Mouse (Mus musculus): ENCODE measurements around the gene Neu1. TPM values are rescaled to one million over a fixed set of nuclear protein-coding genes. Genes with fewer than 3 reads are reported as not detected.
A peak's percentile ranks its signal among the peaks of the same experiment; 100 is the strongest.

Gene Neu1
- polyA plus RNA-seq, 1 experiment from 2014 or later, result 11.6 TPM

DNA sequence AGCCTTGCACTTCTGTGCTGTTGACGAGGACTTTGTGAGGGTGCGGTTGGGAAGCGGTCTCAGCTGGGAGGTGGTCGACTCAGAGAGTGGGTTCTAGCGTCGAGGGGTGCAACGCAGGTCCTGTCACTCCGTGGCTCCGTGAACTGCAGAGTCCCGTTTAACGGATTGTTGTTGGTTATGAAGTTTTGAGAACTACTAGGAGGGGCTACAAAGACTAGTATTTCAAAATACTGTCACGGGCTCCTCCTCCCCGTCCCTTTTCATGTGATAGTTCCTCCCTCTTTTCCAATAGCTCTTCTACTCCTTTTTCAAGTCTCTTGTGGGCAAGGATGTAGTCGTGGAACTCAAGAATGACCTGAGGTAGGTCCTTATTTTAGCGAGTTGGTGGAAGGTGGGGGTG is 51.3 kb downstream of the Neu1 start:
- Histone ChIP-seq H3K27ac (ENCODE audit: low read depth) (peak overlapping the region; percentile 99), H3K27me3 (ENCODE audit: insufficient read depth, low read length) (no peaks in the 10 kb centered on the region), H3K9me3 (ENCODE audit: low read depth, low read length) (no peaks in the 10 kb centered on the region), H3K4me2 (peak overlapping the region; percentile 91), H3K4me3 (ENCODE audit: low read depth, low read length) (peak overlapping the region; percentile 96), H3K9ac (peak overlapping the region; percentile 94), H3K4me1 (ENCODE audit: insufficient read depth) (no peaks in the 10 kb centered on the region), H3K36me3 (ENCODE audit: insufficient read depth) (peaks cover 25% of the 10 kb centered on the region)
- ATAC-seq (ENCODE audit: insufficient read depth) (no peak; the same call in 1 of the 2 replicates), DNase-seq (peak; percentile 36)
- WGBS, result under 1% methylated on average over 15 of the region's 15 CpGs
- no peak for TF ChIP-seq CTCF (IDR thresholded peaks at IDR 0.05; ENCODE audit: low read depth)

- H3K9ac ChIP-seq, result no peak overlapping the region
- no peaks in the 10 kb centered on the region for H3K4me1 ChIP-seq (ENCODE audit: insufficient read depth)
- peak; percentile 71 for TF ChIP-seq CTCF (IDR thresholded peaks at IDR 0.05; ENCODE audit: low read depth)
- H3K4me2 ChIP-seq, result no peak overlapping the region
- ATAC-seq (ENCODE audit: insufficient read depth) (no peak), DNase-seq (peak; percentile 67)
- WGBS, result 75% methylated on average over 2 of the region's 2 CpGs
- H3K36me3 ChIP-seq (ENCODE audit: insufficient read depth), result peaks cover 33% of the 10 kb centered on the region
- H3K27me3 ChIP-seq (ENCODE audit: insufficient read depth, low read length), result no peaks in the 10 kb centered on the region
- no peak overlapping the region for H3K27ac ChIP-seq (ENCODE audit: low read depth)
- no peaks in the 10 kb centered on the region for H3K9me3 ChIP-seq (ENCODE audit: low read depth, low read length)
- H3K4me3 ChIP-seq (ENCODE audit: low read depth, low read length), result no peak overlapping the region
Measured at GRCm38 (mm10) chr17:34984218-34984617, 53.2 kb downstream of the Neu1 start.

Other genes with a start within 250 kb of the Neu1 start
- gene C4b, start 187.4 kb upstream of the Neu1 start, polyA plus RNA-seq (2014; fragmentation: Nextera tagmentation; extraction: Ambion mirVana), result not detected in 2 replicates
- gene Cyp21a1, start 126.7 kb upstream of the Neu1 start, polyA plus RNA-seq (2014; fragmentation: Nextera tagmentation; extraction: Ambion mirVana), result not detected in 2 replicates
- gene Stk19, start 94.3 kb upstream of the Neu1 start, polyA plus RNA-seq (2014; fragmentation: Nextera tagmentation; extraction: Ambion mirVana), result 22.2 and 25.0 TPM in 2 replicates
- 56.0 and 71.5 TPM in 2 replicates for gene Dxo, start 94.2 kb upstream of the Neu1 start, polyA plus RNA-seq (2014; fragmentation: Nextera tagmentation; extraction: Ambion mirVana)
- gene Skiv2l, start 81.0 kb upstream of the Neu1 start, polyA plus RNA-seq (2014; fragmentation: Nextera tagmentation; extraction: Ambion mirVana), result 44.6 and 50.3 TPM in 2 replicates
- 110 and 115 TPM in 2 replicates for gene Nelfe, start 80.9 kb upstream of the Neu1 start, polyA plus RNA-seq (2014; fragmentation: Nextera tagmentation; extraction: Ambion mirVana)
- gene Cfb, start 68.7 kb upstream of the Neu1 start, polyA plus RNA-seq (2014; fragmentation: Nextera tagmentation; extraction: Ambion mirVana), result 1.8 and 2.5 TPM in 2 replicates
- 0.81 and 1.2 TPM in 2 replicates for gene Zbtb12, start 51.8 kb upstream of the Neu1 start, polyA plus RNA-seq (2014; fragmentation: Nextera tagmentation; extraction: Ambion mirVana)
- gene Gm20547, start 49.2 kb upstream of the Neu1 start, polyA plus RNA-seq (2014; fragmentation: Nextera tagmentation; extraction: Ambion mirVana), result not detected in 2 replicates
- 1.3 and 1.4 TPM in 2 replicates for gene C2, start 33.0 kb upstream of the Neu1 start, polyA plus RNA-seq (2014; fragmentation: Nextera tagmentation; extraction: Ambion mirVana)
- gene Ehmt2, start 32.8 kb upstream of the Neu1 start, polyA plus RNA-seq (2014; fragmentation: Nextera tagmentation; extraction: Ambion mirVana), result 64.1 and 71.0 TPM in 2 replicates
- gene Slc44a4, start 16.8 kb upstream of the Neu1 start, polyA plus RNA-seq (2014; fragmentation: Nextera tagmentation; extraction: Ambion mirVana), result 0.42 and 0.55 TPM in 2 replicates
- gene Hspa1b, start 28.0 kb downstream of the Neu1 start, polyA plus RNA-seq (2014; fragmentation: Nextera tagmentation; extraction: Ambion mirVana), result 0.16 and 0.35 TPM in 2 replicates
- gene Gm20481, start 38.7 kb downstream of the Neu1 start, polyA plus RNA-seq (2014; fragmentation: Nextera tagmentation; extraction: Ambion mirVana), result 1.3 TPM in 1 of 2 replicates, not detected in the other
- gene Hspa1a, start 40.9 kb downstream of the Neu1 start, polyA plus RNA-seq (2014; fragmentation: Nextera tagmentation; extraction: Ambion mirVana), result 2.0 and 2.1 TPM in 2 replicates
- gene Hspa1l, start 41.5 kb downstream of the Neu1 start, polyA plus RNA-seq (2014; fragmentation: Nextera tagmentation; extraction: Ambion mirVana), result 0.83 and 1.1 TPM in 2 replicates
- gene Lsm2, start 50.6 kb downstream of the Neu1 start, polyA plus RNA-seq (2014; fragmentation: Nextera tagmentation; extraction: Ambion mirVana), result 241 and 265 TPM in 2 replicates
- 135 and 161 TPM in 2 replicates for gene Vars, start 69.7 kb downstream of the Neu1 start, polyA plus RNA-seq (2014; fragmentation: Nextera tagmentation; extraction: Ambion mirVana)
- 0.11 and 0.47 TPM in 2 replicates for gene Vwa7, start 85.3 kb downstream of the Neu1 start, polyA plus RNA-seq (2014; fragmentation: Nextera tagmentation; extraction: Ambion mirVana)
- gene Sapcd1, start 96.8 kb downstream of the Neu1 start, polyA plus RNA-seq (2014; fragmentation: Nextera tagmentation; extraction: Ambion mirVana), result 16.1 and 17.2 TPM in 2 replicates
- gene Msh5, start 115.5 kb downstream of the Neu1 start, polyA plus RNA-seq (2014; fragmentation: Nextera tagmentation; extraction: Ambion mirVana), result 4.2 and 4.6 TPM in 2 replicates
- 67.1 and 73.6 TPM in 2 replicates for gene Clic1, start 118.7 kb downstream of the Neu1 start, polyA plus RNA-seq (2014; fragmentation: Nextera tagmentation; extraction: Ambion mirVana)
- gene Ddah2, start 127.8 kb downstream of the Neu1 start, polyA plus RNA-seq (2014; fragmentation: Nextera tagmentation; extraction: Ambion mirVana), result 319 and 338 TPM in 2 replicates
- gene Ly6g6c, start 134.1 kb downstream of the Neu1 start, polyA plus RNA-seq (2014; fragmentation: Nextera tagmentation; extraction: Ambion mirVana), result 0.38 TPM in 1 of 2 replicates, not detected in the other
- 0.95 and 1.4 TPM in 2 replicates for gene Mpig6b, start 134.9 kb downstream of the Neu1 start, polyA plus RNA-seq (2014; fragmentation: Nextera tagmentation; extraction: Ambion mirVana)
- 0.39 and 0.43 TPM in 2 replicates for gene Ly6g6e, start 145.6 kb downstream of the Neu1 start, polyA plus RNA-seq (2014; fragmentation: Nextera tagmentation; extraction: Ambion mirVana)
- gene Ly6g6d, start 146.8 kb downstream of the Neu1 start, polyA plus RNA-seq (2014; fragmentation: Nextera tagmentation; extraction: Ambion mirVana), result 2.7 and 4.0 TPM in 2 replicates
- 0.49 and 0.96 TPM in 2 replicates for gene Ly6g6f, start 154.4 kb downstream of the Neu1 start, polyA plus RNA-seq (2014; fragmentation: Nextera tagmentation; extraction: Ambion mirVana)
- 79.7 and 80.9 TPM in 2 replicates for gene Abhd16a, start 158.0 kb downstream of the Neu1 start, polyA plus RNA-seq (2014; fragmentation: Nextera tagmentation; extraction: Ambion mirVana)
- not detected in 2 replicates for gene Ly6g5c, start 177.0 kb downstream of the Neu1 start, polyA plus RNA-seq (2014; fragmentation: Nextera tagmentation; extraction: Ambion mirVana)
- gene Ly6g5b, start 184.2 kb downstream of the Neu1 start, polyA plus RNA-seq (2014; fragmentation: Nextera tagmentation; extraction: Ambion mirVana), result 1.1 TPM in 2 replicates
- 18.3 and 19.0 TPM in 2 replicates for gene Gpank1, start 190.2 kb downstream of the Neu1 start, polyA plus RNA-seq (2014; fragmentation: Nextera tagmentation; extraction: Ambion mirVana)
- gene Csnk2b, start 190.8 kb downstream of the Neu1 start, polyA plus RNA-seq (2014; fragmentation: Nextera tagmentation; extraction: Ambion mirVana), result 288 and 291 TPM in 2 replicates
- gene D17H6S53E, start 195.1 kb downstream of the Neu1 start, polyA plus RNA-seq (2014; fragmentation: Nextera tagmentation; extraction: Ambion mirVana), result 6.8 and 7.6 TPM in 2 replicates
- 0.31 and 0.67 TPM in 2 replicates for gene Apom, start 200.8 kb downstream of the Neu1 start, polyA plus RNA-seq (2014; fragmentation: Nextera tagmentation; extraction: Ambion mirVana)
- gene Bag6, start 203.9 kb downstream of the Neu1 start, polyA plus RNA-seq (2014; fragmentation: Nextera tagmentation; extraction: Ambion mirVana), result 65.9 and 69.1 TPM in 2 replicates
- 210 and 238 TPM in 2 replicates for gene Prrc2a, start 233.6 kb downstream of the Neu1 start, polyA plus RNA-seq (2014; fragmentation: Nextera tagmentation; extraction: Ambion mirVana)
- gene Aif1, start 244.8 kb downstream of the Neu1 start, polyA plus RNA-seq (2014; fragmentation: Nextera tagmentation; extraction: Ambion mirVana), result 6.0 and 11.9 TPM in 2 replicates